13 mouse cellular contexts compared by ENCODE assay signal in the genomic region with DNA sequence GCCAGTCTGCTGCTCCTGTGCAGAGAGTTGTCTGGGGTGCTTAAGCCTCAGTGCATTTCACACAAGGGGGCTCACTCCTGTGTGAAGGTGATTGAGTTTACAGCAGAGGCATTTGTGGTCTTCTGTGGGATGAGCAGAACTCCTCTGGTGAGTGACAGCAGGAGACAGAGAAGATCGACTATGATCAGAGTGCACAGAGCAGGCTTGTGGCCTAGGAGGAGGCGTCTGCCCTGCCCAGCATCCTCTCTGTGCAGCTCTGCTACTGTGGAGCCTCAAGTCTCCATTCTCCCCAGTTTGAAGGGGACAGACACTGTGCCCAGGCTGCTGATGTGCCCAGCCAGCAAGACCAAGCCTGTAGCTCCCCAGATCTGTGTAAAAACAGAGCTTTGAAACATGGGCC. TPM values are rescaled to one million over a fixed set of nuclear protein-coding genes. Genes with fewer than 3 reads are reported as not detected.
A peak's percentile ranks its signal among the peaks of the same experiment; 100 is the strongest.
DNase-seq lines count a peak whose midpoint lies in the region; ATAC-seq and TF ChIP-seq lines count a peak whose summit lies in the region.
"Had no signal": no experiment of that assay in that cellular context is flagged by ENCODE, and none has a peak within 500 bp of the region (broad histone marks: within the 10 kb centered on the region; RNA-seq: fewer than 3 reads in every experiment).

No protein-coding gene starts in this region.

- H3K9me3 ChIP-seq in embryonic facial prominence, embryonic 13.5 days: no peaks in the 10 kb centered on the region
- H3K9me3 ChIP-seq in embryonic facial prominence, embryonic 10.5 days: no peaks in the 10 kb centered on the region
- H3K9me3 ChIP-seq in kidney, embryonic 14.5 days (ENCODE audit: control insufficient read depth, low read length): no peaks in the 10 kb centered on the region
- H3K9me3 ChIP-seq in stomach, embryonic 14.5 days (ENCODE audit: control insufficient read depth, low read depth, low read length): no peaks in the 10 kb centered on the region
- H3K9me3 ChIP-seq: hindbrain, embryonic 15.5 days had no signal

- H3K9ac ChIP-seq in embryonic facial prominence, embryonic 13.5 days: no peak overlapping the region
- no peak overlapping the region for H3K9ac ChIP-seq in kidney, embryonic 14.5 days (ENCODE audit: low read depth, low read length)
- no peak overlapping the region for H3K9ac ChIP-seq in stomach, embryonic 14.5 days (replicated peaks; ENCODE audit: low read depth, low read length)
- H3K9ac ChIP-seq: hindbrain, embryonic 15.5 days had no signal

- peak overlapping the region; percentile 30; the same call in 1 of the 2 replicates for H3K27ac ChIP-seq in embryonic facial prominence, embryonic 13.5 days
- H3K27ac ChIP-seq in embryonic facial prominence, embryonic 10.5 days (replicated peaks): no peak overlapping the region
- 0 out of 2 replicates have a peak overlapping the region, but pooled peaks have one; percentile 24 for H3K27ac ChIP-seq in kidney, embryonic 14.5 days (ENCODE audit: low read depth, low read length)
- H3K27ac ChIP-seq in spleen, adult 2 months (ENCODE audit: insufficient read depth, low read length): peak overlapping the region; percentile 59
- peak overlapping the region; percentile 33; the same call in 1 of the 2 replicates for H3K27ac ChIP-seq in stomach, embryonic 14.5 days (ENCODE audit: low read length)
- H3K27ac ChIP-seq: hindbrain, embryonic 15.5 days had no signal

- 60% methylated on average over 2 of the region's 2 CpGs for WGBS in embryonic facial prominence, embryonic 13.5 days
- WGBS in embryonic facial prominence, embryonic 10.5 days: 81% methylated on average over 2 of the region's 2 CpGs
- 88% methylated on average over 2 of the region's 2 CpGs for WGBS in kidney, embryonic 14.5 days
- 42% methylated on average over 2 of the region's 2 CpGs for whole genome bisulfite sequencing in spleen, adult 2 months
- 78% methylated on average over 2 of the region's 2 CpGs for WGBS in stomach, embryonic 14.5 days

- H3K4me1 ChIP-seq in embryonic facial prominence, embryonic 13.5 days: peaks cover 38% of the 10 kb centered on the region
- peaks cover 36% of the 10 kb centered on the region for H3K4me1 ChIP-seq in embryonic facial prominence, embryonic 10.5 days
- H3K4me1 ChIP-seq in kidney, embryonic 14.5 days (ENCODE audit: control insufficient read depth, insufficient read depth, low read length): peaks cover 3% of the 10 kb centered on the region; the same call in 1 of the 2 replicates
- H3K4me1 ChIP-seq in spleen, adult 2 months (ENCODE audit: control insufficient read depth, insufficient read depth, insufficient read length): peaks cover 57% of the 10 kb centered on the region; the same call in 1 of the 2 replicates
- peaks cover 14% of the 10 kb centered on the region; the same call in 1 of the 2 replicates for H3K4me1 ChIP-seq in stomach, embryonic 14.5 days (ENCODE audit: control insufficient read depth, insufficient read depth, low read length)

- no peaks in the 10 kb centered on the region for H3K27me3 ChIP-seq in embryonic facial prominence, embryonic 13.5 days
- H3K27me3 ChIP-seq in embryonic facial prominence, embryonic 10.5 days (replicated peaks; ENCODE audit: low read depth, poor library complexity, severe bottlenecking): no peaks in the 10 kb centered on the region
- no peaks in the 10 kb centered on the region for H3K27me3 ChIP-seq in kidney, embryonic 14.5 days (ENCODE audit: control insufficient read depth, insufficient read depth, low read length)
- no peaks in the 10 kb centered on the region for H3K27me3 ChIP-seq in spleen, adult 2 months (ENCODE audit: control insufficient read depth, insufficient read depth, low read length)
- H3K27me3 ChIP-seq in stomach, embryonic 14.5 days (ENCODE audit: control insufficient read depth, insufficient read depth, low read length): no peaks in the 10 kb centered on the region
- H3K27me3 ChIP-seq: hindbrain, embryonic 15.5 days had no signal

- TF ChIP-seq POLR2A in spleen, adult 2 months (IDR thresholded peaks at IDR 0.05; ENCODE audit: low read depth, low read length): no peak

- ATAC-seq in embryonic facial prominence, embryonic 13.5 days (ENCODE audit: insufficient number of reproducible peaks, insufficient read depth, low FRiP score, low TSS enrichment, low read depth): no peak
- no peak for ATAC-seq in kidney, embryonic 14.5 days (ENCODE audit: low FRiP score, low TSS enrichment)
- no peak for ATAC-seq in stomach, embryonic 14.5 days (ENCODE audit: insufficient number of reproducible peaks, insufficient read depth, low FRiP score, low read depth)

- no peak overlapping the region for H3K4me3 ChIP-seq in embryonic facial prominence, embryonic 13.5 days
- H3K4me3 ChIP-seq in embryonic facial prominence, embryonic 10.5 days: no peak overlapping the region
- no peak overlapping the region for H3K4me3 ChIP-seq in kidney, embryonic 14.5 days (ENCODE audit: low read length)
- H3K4me3 ChIP-seq in spleen, adult 2 months (ENCODE audit: extremely low read depth, insufficient read depth, insufficient read length): no peak overlapping the region
- no peak overlapping the region for H3K4me3 ChIP-seq in stomach, embryonic 14.5 days (ENCODE audit: low read depth, low read length)
- H3K4me3 ChIP-seq: erythroblast, embryonic 14.5 days; hindbrain, embryonic 15.5 days; left cerebral cortex, adult 2 months had no signal

- peaks cover 2% of the 10 kb centered on the region; the same call in 1 of the 2 replicates for H3K36me3 ChIP-seq in embryonic facial prominence, embryonic 13.5 days
- 0 out of 2 replicates have a peak, but pooled peaks cover 3% of the 10 kb centered on the region for H3K36me3 ChIP-seq in embryonic facial prominence, embryonic 10.5 days (replicated peaks)
- no peaks in the 10 kb centered on the region for H3K36me3 ChIP-seq in kidney, embryonic 14.5 days (ENCODE audit: control insufficient read depth, insufficient read depth, low read length)
- peaks cover 2% of the 10 kb centered on the region for H3K36me3 ChIP-seq in spleen, adult 2 months (ENCODE audit: control insufficient read depth, insufficient read depth, low read length)
- no peaks in the 10 kb centered on the region; the same call in 1 of the 2 replicates for H3K36me3 ChIP-seq in stomach, embryonic 14.5 days (ENCODE audit: control insufficient read depth, insufficient read depth, low read length)
- H3K36me3 ChIP-seq: hindbrain, embryonic 15.5 days had no signal

- no peak for TF ChIP-seq CTCF in spleen, adult 2 months (IDR thresholded peaks at IDR 0.05; ENCODE audit: extremely low read depth, insufficient read depth, insufficient read length, insufficient replicate concordance)

- no peak overlapping the region for H3K4me2 ChIP-seq in embryonic facial prominence, embryonic 13.5 days
- H3K4me2 ChIP-seq in kidney, embryonic 14.5 days (replicated peaks; ENCODE audit: low read depth, low read length): no peak overlapping the region
- no peak overlapping the region for H3K4me2 ChIP-seq in stomach, embryonic 14.5 days (replicated peaks; ENCODE audit: low read depth, low read length)
- H3K4me2 ChIP-seq: hindbrain, embryonic 15.5 days had no signal

- no peak for DNase-seq in embryonic facial prominence, embryonic 10.5 days (ENCODE audit: low spot score)
- no peak for DNase-seq in kidney, postnatal 4 days
- DNase-seq in spleen, adult 2 months (ENCODE audit: low read depth in 1 of 2, low spot score in 2 of 2): no peak
- no peak for DNase-seq in spleen, postnatal 4 days (ENCODE audit: low spot score in 2 of 2)
- DNase-seq in layer of hippocampus, postnatal 36 days: no peak
- DNase-seq: adrenal gland, adult 2 months; cerebellum, adult 9-10 months had no signal

RNA-seq across cellular contexts. Expression of gene Ptpn1, which starts 18.0 kb away (rescaled TPM):
- 54.1 and 66.3 TPM in 2 replicates for polyA plus RNA-seq in embryonic facial prominence, embryonic 13.5 days (2015; fragmentation: Nextera tagmentation; extraction: Ambion mirVana)
- polyA plus RNA-seq in embryonic facial prominence, embryonic 10.5 days (2016; fragmentation: Nextera tagmentation; extraction: Ambion mirVana): 66.2 and 71.7 TPM in 2 replicates
- polyA plus RNA-seq in kidney, embryonic 14.5 days (2014; fragmentation: Nextera tagmentation; extraction: Ambion mirVana): 42.6 and 53.4 TPM in 2 replicates
- polyA plus RNA-seq in spleen, adult 2 months (2012; rRNA removed): 83.8 and 110 TPM in 2 replicates
- 41.0 and 42.7 TPM in 2 replicates for polyA plus RNA-seq in stomach, embryonic 14.5 days (2014; fragmentation: Nextera tagmentation; extraction: Ambion mirVana)
- total RNA-seq in layer of hippocampus, postnatal 36 days (2021): 10 to 100 TPM; 62.6 to 63.3 TPM
